Mouse (Mus musculus): ENCODE results near the gene Catsper1.

DNA sequence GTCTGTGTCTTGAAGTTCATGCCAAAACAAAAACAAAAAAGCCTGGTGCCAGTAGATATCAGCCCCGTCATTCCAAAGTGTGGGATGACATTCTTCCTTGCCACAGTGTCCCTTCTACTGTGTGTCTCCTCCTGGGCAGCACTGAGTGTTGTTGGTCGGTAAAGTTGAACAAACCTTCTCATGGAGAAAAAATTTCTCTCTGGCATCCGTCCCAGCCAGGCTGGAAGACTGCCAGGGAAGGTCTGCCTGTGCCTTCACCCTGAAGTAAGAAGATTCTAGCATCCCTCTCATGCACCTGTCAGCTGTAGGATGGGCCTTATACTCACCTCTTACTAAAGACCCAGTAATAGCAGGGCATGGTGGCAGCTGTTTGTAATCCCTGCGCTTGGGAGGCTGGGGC is 57.4 kb downstream of the Catsper1 start:
- TF ChIP-seq POLR2A (IDR thresholded peaks at IDR 0.05; ENCODE audit: control insufficient read depth, extremely low read depth, insufficient read depth, low read length, poor library complexity) = no peak
- TF ChIP-seq CTCF (IDR thresholded peaks at IDR 0.05; ENCODE audit: borderline replicate concordance, control insufficient read depth, extremely low read depth, insufficient read depth, low read length, poor library complexity) = no peak

All from thymus, adult 2 months (tissue).